Mouse (Mus musculus): Measurements from ENCODE around the gene Leo1. TPM values are rescaled to one million over a fixed set of nuclear protein-coding genes. Genes with fewer than 3 reads are reported as not detected.
A peak's percentile ranks its signal among the peaks of the same experiment; 100 is the strongest.

Leo1 gene
- polyA plus RNA-seq, 1 experiment from 2014 or later, result 46.8 TPM

DNA sequence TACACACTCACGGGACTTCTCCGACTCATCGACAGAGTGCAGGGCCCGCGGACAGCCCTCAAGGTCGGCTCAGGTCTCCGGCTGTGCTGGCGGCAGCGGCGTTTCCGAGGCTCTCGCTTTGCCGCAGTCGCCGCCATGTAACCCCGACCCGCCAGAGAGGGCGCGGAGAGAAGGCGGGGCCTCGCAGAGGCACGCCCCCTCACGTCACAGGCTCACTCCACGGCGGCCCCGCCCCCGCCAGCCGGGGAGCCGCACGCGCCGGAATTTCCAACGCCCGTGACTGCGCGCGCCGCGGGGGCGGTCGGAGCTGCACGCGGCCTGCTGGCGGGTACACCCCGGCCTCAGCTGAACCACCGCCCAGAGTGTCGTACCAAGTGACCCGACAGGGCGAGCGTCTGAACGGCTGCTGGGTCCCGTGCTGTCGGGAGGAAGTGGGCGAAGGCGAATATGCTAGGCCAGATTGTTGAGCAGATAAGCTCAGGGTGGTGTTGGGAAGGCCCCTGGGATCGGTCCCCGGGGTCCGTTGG is 31.4 kb upstream of the Leo1 start, which contains the start of gene Mapk6:
TSS of gene Mapk6 (minus strand) at position 154 of the 527 bp plus-strand sequence.
- H3K27ac ChIP-seq, result peak within 1 kb of the TSS; percentile 99
- no peaks in the 10 kb centered on the region for H3K27me3 ChIP-seq
- peak within 1 kb of the TSS; percentile 94 for H3K4me3 ChIP-seq (replicated peaks)
- peaks cover 46% of the 10 kb centered on the region for H3K4me1 ChIP-seq (replicated peaks)
- under 1% methylated on average over 58 of the region's 58 CpGs for WGBS
- peak; percentile 93 for ATAC-seq
- H3K36me3 ChIP-seq, result no peaks in the 10 kb centered on the region
- H3K9ac ChIP-seq (replicated peaks), result peak within 1 kb of the TSS; percentile 98
- H3K4me2 ChIP-seq (replicated peaks), result peak within 1 kb of the TSS; percentile 65
- H3K9me3 ChIP-seq, result no peaks in the 10 kb centered on the region

DNA sequence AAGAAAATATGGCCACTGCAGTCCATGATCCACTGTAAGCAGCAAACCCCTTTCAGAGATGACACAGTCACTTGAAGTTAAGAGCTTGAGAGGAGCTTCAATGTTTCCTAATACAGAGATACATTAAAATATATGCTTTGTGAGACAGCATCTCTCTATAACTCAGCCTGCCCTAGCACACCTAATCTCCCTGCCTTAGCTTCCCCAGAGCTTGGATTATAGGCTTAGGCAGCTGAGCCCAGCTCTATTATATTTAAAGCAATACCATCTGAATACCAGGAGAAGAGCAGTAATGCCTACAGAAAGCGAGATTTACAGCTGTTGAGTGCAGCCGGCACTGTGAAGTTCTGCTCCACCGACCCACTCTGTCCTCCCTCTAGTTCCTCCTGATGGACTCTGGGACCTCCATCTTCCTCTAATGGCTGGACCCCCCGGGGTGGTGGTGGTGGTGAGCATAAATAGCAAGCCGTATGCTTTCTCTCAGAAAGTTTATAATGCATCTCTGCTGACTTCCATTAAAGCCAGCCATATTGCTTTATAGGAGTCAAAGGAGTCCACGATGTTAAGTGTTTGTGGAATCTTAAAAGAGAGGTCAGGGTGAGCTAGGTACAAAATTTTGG is 30.3 kb upstream of the Leo1 start:
- no peaks in the 10 kb centered on the region for H3K36me3 ChIP-seq
- H3K9me3 ChIP-seq, result no peaks in the 10 kb centered on the region
- peaks cover 38% of the 10 kb centered on the region for H3K4me1 ChIP-seq (replicated peaks)
- no peaks in the 10 kb centered on the region for H3K27me3 ChIP-seq
- H3K4me2 ChIP-seq (replicated peaks), result no peak overlapping the region
- no peak overlapping the region for H3K9ac ChIP-seq (replicated peaks)
- no peak for ATAC-seq
- WGBS, result 61% methylated on average over 6 of the region's 6 CpGs
- H3K27ac ChIP-seq, result peak overlapping the region; percentile 99; the same call in 1 of the 2 replicates
- no peak overlapping the region for H3K4me3 ChIP-seq (replicated peaks)

DNA sequence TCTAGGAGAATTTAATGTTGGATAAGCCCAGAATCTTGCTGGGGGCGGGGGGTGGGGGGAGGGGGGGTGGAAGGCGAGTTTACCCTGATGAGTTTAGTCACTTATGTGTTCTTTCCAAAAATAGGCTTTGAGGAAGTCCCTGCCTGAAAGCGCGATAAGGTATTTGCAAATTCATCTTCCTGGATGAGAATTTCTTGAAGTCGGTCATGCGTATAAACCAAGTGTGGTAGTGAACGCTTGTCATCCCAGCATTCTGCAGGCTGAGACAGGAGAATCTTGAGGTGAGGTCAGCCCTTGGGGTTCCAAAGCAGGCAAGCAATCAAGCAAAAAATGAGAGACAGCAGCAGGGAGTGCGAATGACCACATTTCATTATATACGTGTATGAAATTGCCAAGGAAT is 29.7 kb upstream of the Leo1 start:
- no peak for ATAC-seq
- H3K9me3 ChIP-seq, result no peaks in the 10 kb centered on the region
- no peak overlapping the region for H3K9ac ChIP-seq (replicated peaks)
- no peaks in the 10 kb centered on the region for H3K36me3 ChIP-seq
- H3K4me3 ChIP-seq (replicated peaks), result no peak overlapping the region
- no peaks in the 10 kb centered on the region for H3K27me3 ChIP-seq
- WGBS, result 80% methylated on average over 9 of the region's 9 CpGs
- H3K27ac ChIP-seq, result no peak overlapping the region
- H3K4me2 ChIP-seq (replicated peaks), result no peak overlapping the region
- H3K4me1 ChIP-seq (replicated peaks), result peaks cover 32% of the 10 kb centered on the region

DNA sequence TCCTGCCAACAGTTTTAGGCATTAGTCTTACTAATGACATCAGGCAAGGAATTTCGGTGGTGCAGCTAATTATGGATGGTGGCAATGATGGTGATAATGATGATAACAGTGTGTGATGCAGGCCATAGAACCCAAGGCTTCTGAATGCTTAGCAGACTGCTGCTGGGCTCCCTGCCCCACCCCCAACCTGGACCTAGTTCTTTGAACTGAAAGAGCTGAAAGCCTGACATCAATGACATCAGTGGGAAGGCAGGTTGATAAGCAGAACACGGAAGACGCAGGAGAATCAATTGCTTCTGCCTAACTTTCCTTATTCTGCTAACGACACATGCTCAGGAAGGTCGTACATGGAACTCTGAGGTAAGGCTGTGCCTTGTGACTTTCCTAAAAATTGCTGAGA is 28.1 kb upstream of the Leo1 start:
- Histone ChIP-seq H3K4me3 (replicated peaks) (no peak overlapping the region), H3K36me3 (no peaks in the 10 kb centered on the region), H3K27me3 (no peaks in the 10 kb centered on the region), H3K9me3 (no peaks in the 10 kb centered on the region), H3K4me2 (replicated peaks) (no peak overlapping the region), H3K27ac (no peak overlapping the region), H3K9ac (replicated peaks) (no peak overlapping the region), H3K4me1 (replicated peaks) (peaks cover 18% of the 10 kb centered on the region)
- no peak for ATAC-seq
- WGBS, result 77% methylated on average over 5 of the region's 5 CpGs

DNA sequence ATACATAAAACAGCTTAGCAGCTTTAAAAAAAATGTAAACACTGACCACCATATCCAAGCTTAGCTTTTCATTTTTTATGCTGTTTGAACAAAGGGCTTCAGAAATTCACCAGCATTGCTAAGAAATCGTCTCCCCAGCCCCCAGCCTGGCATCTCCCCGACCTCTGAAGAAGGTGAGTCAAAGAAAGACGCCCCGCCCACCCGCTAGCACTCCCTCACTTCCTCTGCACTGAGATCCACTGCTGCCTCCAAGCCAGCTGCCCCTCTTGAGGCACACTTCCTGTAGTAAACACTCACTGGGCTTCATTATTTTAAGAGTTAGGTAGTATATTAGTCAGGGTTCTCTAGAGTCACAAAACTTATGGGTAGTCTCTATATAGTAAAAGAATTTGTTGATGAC is 27.1 kb upstream of the Leo1 start:
- 52% methylated on average over 5 of the region's 5 CpGs for WGBS
- no peak overlapping the region for H3K9ac ChIP-seq (replicated peaks)
- no peak overlapping the region for H3K4me3 ChIP-seq (replicated peaks)
- H3K4me2 ChIP-seq (replicated peaks), result no peak overlapping the region
- H3K27ac ChIP-seq, result no peak overlapping the region
- H3K4me1 ChIP-seq (replicated peaks), result peaks cover 15% of the 10 kb centered on the region
- no peaks in the 10 kb centered on the region for H3K36me3 ChIP-seq
- no peaks in the 10 kb centered on the region for H3K27me3 ChIP-seq
- no peaks in the 10 kb centered on the region for H3K9me3 ChIP-seq
- ATAC-seq, result no peak

DNA sequence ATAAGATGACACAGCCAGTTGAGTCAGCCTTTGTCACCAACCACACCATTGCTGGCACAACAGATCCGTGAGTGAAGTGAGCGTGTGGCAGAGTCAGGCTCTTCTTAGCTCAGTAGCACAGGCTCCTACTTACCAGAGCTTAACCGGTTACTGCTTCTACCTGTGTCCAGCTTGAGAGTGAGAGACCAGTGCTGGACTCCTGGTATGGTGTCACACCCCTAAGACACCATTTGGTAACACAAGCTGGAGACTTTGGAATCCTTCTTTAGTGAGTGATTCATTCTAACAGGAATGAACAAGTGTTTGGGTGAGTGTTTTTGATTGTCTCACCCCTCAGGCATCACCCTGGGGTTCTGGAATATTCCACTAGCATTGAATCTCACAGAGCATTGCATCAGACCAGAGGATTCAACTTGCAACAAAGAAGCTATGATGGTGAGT is 19.1 kb upstream of the Leo1 start:
- Histone ChIP-seq H3K36me3 (no peaks in the 10 kb centered on the region), H3K27ac (no peak overlapping the region), H3K27me3 (no peaks in the 10 kb centered on the region), H3K9me3 (no peaks in the 10 kb centered on the region), H3K9ac (replicated peaks) (no peak overlapping the region), H3K4me1 (replicated peaks) (no peaks in the 10 kb centered on the region), H3K4me2 (replicated peaks) (no peak overlapping the region), H3K4me3 (replicated peaks) (no peak overlapping the region)
- ATAC-seq, result no peak
- 93% methylated on average over 3 of the region's 3 CpGs for WGBS

DNA sequence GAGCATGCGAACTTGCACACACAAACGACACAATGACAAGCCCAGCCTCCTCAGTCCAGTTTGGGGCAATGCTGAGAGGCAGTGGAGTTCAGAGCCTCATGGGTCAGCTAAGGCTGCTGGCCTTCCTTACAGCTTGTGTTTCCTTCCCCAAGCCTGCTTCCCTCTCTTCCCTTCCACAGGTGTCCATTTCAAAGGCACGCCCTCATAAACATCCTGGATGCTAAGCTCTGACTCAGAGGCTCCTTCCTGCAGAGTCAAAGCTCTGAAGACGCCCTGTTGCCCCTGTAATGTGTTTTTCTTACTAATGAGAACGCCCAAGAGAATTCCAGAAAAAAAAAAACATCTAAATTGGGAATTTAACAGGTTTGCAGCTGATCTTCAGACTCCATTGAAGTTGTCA is 17.6 kb upstream of the Leo1 start:
- no peak for ATAC-seq
- H3K27me3 ChIP-seq, result no peaks in the 10 kb centered on the region

DNA sequence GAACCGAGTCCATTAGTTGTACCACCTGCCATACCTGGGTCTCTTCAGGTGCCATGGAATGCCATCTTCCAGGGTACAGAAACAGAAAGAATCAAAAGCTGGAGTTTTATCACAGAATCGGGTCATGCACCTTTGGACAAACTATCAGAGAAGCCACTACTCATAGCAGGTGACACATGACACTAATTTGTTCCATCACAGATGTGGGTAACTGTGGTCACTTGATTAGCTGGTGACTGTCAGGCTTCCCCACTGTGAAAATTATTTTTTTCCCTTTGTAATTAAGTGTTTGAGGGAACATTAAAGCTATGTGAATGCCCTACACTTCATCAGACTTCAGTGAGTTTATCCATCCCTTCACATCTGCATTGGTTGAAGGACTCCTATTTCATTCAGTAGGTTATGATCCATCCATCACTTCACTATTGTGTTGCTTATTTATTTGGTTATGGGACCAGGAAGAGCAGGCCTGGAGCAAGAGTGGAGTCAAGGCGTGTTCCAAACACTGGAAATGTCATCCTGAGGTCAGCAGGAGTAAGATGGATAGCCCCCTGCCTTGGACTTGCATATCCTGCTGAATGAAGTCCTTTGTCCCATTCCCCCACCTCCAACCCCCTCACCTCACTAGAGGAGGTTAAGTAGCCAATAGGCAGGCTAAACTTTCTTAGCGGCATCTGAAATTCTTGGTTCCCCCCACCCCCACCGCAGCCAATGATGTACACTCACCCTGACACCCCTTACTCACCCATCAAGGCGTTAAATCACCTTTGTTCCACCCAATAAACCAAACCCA is 16.8 kb upstream of the Leo1 start:
- Histone ChIP-seq H3K9me3 (no peaks in the 10 kb centered on the region), H3K4me1 (replicated peaks) (no peaks in the 10 kb centered on the region), H3K27ac (no peak overlapping the region), H3K4me3 (replicated peaks) (no peak overlapping the region), H3K9ac (replicated peaks) (no peak overlapping the region), H3K4me2 (replicated peaks) (no peak overlapping the region), H3K27me3 (no peaks in the 10 kb centered on the region), H3K36me3 (no peaks in the 10 kb centered on the region)
- 82% methylated on average over 6 of the region's 6 CpGs for WGBS
- ATAC-seq, result no peak

More for the DNA sequence above, 17.6 kb upstream of the Leo1 start:
- Histone ChIP-seq H3K9ac (replicated peaks) (no peak overlapping the region), H3K4me1 (replicated peaks) (no peaks in the 10 kb centered on the region), H3K36me3 (no peaks in the 10 kb centered on the region), H3K9me3 (no peaks in the 10 kb centered on the region), H3K4me2 (replicated peaks) (no peak overlapping the region), H3K27ac (no peak overlapping the region), H3K4me3 (replicated peaks) (no peak overlapping the region)
- 82% methylated on average over 5 of the region's 5 CpGs for WGBS

DNA sequence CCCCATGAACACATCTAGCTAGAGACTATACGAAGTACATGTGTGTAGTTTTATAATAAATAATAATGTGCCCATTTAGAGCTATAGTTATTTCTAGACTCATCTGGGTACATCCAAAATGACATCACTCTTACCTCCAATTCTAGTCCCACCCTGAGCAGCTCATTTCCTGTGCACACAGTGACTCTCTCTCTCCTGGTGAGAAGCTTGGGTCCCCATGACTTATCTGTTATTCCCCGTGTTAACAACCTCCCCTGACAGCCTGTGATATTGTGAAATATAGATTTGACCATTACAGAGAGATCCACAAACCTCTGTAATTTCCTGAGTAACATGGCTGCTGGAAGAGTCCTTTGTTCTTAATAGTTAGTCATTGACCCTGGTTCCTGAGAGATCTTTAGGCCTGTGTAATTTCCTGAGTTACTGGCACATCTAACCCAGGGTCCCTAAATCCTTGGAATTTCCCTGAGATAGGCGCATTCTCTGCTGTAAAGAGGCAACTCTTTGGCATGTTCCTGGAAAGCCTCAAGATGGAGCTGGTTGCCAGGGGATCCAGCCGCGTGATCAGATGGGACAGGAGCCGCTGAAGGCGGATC is 15.4 kb upstream of the Leo1 start:
- Histone ChIP-seq H3K27me3 (no peaks in the 10 kb centered on the region), H3K4me1 (replicated peaks) (no peaks in the 10 kb centered on the region), H3K27ac (no peak overlapping the region), H3K4me2 (replicated peaks) (no peak overlapping the region), H3K4me3 (replicated peaks) (no peak overlapping the region), H3K9ac (replicated peaks) (no peak overlapping the region), H3K9me3 (no peaks in the 10 kb centered on the region), H3K36me3 (no peaks in the 10 kb centered on the region)
- ATAC-seq, result no peak
- 83% methylated on average over 7 of the region's 7 CpGs for WGBS

DNA sequence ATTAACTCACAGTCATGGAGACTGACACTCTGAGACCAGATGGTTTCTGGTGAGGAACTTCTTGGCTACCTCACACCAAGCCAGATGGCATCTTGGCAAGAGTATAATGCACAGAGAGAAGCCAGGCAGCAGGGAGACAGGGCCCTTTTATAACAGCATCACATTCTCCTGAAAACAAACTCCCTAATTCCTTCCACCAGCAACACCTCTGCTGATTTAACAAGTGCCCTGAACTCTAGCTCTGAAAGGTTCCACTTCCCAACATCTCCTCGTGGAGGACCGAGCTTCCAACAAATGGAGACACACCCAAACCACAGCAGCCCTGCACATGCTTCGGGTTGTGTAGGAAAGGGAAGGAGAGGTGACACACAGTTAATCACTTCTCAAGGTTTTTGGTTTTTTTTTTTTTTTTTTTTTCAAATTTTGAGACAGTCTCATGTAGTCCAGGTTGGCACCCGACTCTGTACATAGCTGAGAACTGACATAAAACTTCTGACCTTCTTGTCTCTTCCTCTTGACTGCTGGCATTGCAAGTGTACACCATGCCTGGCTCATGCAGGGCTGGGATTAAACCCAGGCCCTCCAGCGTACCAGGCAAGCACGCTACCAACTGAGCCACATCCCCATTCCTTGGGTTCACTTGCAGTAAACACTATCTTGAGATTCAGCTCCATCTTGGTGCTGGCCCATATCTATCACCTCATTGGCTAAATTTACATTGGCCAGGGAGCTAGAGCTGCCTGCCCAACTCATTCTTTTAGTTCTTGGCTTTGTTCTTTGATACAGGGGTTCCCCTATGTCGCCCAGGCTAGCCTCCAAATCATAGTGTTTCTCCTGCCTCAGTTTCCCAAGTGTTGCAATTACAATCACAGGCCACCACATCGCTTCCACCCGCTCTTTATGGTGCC is 13.7 kb upstream of the Leo1 start:
- Histone ChIP-seq H3K36me3 (no peaks in the 10 kb centered on the region), H3K9me3 (no peaks in the 10 kb centered on the region), H3K4me3 (replicated peaks) (no peak overlapping the region), H3K4me1 (replicated peaks) (0 out of 2 replicates have a peak, but pooled peaks cover 1% of the 10 kb centered on the region), H3K9ac (replicated peaks) (no peak overlapping the region), H3K27me3 (no peaks in the 10 kb centered on the region), H3K27ac (no peak overlapping the region), H3K4me2 (replicated peaks) (no peak overlapping the region)
- WGBS, result 87% methylated on average over 9 of the region's 9 CpGs
- ATAC-seq, result no peak

DNA sequence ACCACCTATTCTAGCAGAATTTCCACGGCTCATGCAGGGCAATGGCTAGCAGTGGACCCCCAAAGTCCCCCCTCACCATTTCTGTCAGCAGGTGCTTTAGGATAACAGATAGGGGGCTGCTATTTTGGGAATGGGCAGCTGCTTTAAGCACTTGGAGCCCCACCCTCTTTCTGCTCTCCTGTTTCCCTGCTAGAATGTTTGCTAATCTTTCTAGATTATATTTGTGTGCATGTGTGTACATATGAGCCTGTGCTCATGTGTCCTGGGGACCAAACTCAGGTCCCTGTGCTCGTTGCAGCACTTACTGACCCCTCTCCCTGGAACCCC is 13.1 kb upstream of the Leo1 start:
- Histone ChIP-seq H3K4me1 (replicated peaks) (0 out of 2 replicates have a peak, but pooled peaks cover 3% of the 10 kb centered on the region), H3K4me2 (replicated peaks) (no peak overlapping the region), H3K9ac (replicated peaks) (no peak overlapping the region), H3K27me3 (no peaks in the 10 kb centered on the region), H3K4me3 (replicated peaks) (no peak overlapping the region), H3K36me3 (no peaks in the 10 kb centered on the region), H3K27ac (no peak overlapping the region), H3K9me3 (no peaks in the 10 kb centered on the region)
- no peak for ATAC-seq
- WGBS, result 69% methylated on average over 2 of the region's 2 CpGs

Data from midbrain, embryonic 13.5 days (tissue).